Mouse (Mus musculus) G1E-ER4 (cell line): Measurements from ENCODE around the gene Gm21833. TPM values are rescaled to one million over a fixed set of nuclear protein-coding genes. Genes with fewer than 3 reads are reported as not detected.
"Not testable (repeated sequence)": the region's sequence is repeated elsewhere in the genome, so short reads cannot be mapped to it uniquely, and the experiment has no call there.

Source experiments
- GATA1 ChIP-seq: IDR thresholded peaks from one replicate; pipeline ENCODE4 v1.8.0; 2012; ENCODE audit warnings: low read length, inconsistent platforms
- polyA plus RNA-seq: library from polyadenylated mRNA; stranded (reverse); fragments of >175 nt; gene quantifications from 2 replicates; pipeline ENCODE4 v1.2.3, GENCODE M21; 2012

The Gm21833 gene
- not detected in 2 replicates for polyA plus RNA-seq

- not testable (repeated sequence) for TF ChIP-seq GATA1
Observed at GRCm38 (mm10) chr16:82828082-82828481, at the start of gene Gm21833. Gm21833 (plus strand) TSS chr16:82828382.

GRCm38 (mm10) chr16:82789521-82789920 is 38.7 kb upstream of the Gm21833 start:
- TF ChIP-seq GATA1 = no peak

DNA sequence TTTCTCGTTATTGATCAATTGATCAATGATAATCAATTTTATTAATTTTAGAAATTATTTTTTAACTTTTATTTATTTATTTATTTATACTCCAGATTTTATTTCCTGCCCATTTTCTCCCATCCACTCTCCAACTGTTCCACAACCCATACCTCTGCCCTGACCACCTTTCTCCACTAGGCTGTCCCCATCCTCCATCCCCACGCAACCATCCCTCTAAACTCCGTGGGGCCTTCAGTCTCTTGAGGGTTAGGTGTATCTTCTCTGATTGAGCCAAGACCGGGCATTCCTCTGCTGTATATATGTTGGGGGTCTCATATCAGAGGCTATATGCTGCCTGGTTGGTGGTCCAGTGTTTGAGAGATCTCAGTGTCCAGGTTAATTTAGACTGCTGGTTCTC is 31.7 kb upstream of the Gm21833 start:
- no peak for TF ChIP-seq GATA1

DNA sequence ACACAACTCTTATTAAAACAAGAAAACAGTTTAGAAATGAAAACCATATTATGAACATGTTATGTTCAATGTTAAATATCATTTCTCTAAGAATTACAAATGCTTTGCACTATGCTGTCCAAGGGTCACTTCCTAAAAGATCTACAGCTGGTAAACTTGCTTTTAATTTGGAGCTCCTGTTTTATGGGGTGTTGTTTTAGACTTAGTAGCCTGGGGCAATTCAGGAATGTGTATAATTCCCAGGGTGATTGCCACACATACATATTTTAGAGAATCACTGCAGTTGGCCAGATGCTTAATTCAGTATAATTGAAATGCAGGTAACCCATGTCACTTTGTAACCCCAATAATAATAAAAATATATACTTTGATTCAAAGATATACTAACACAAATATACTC is 12.9 kb upstream of the Gm21833 start:
- no peak for TF ChIP-seq GATA1

- no peak for TF ChIP-seq GATA1
Observed at GRCm38 (mm10) chr16:82816615-82817014, 11.6 kb upstream of the Gm21833 start.

DNA sequence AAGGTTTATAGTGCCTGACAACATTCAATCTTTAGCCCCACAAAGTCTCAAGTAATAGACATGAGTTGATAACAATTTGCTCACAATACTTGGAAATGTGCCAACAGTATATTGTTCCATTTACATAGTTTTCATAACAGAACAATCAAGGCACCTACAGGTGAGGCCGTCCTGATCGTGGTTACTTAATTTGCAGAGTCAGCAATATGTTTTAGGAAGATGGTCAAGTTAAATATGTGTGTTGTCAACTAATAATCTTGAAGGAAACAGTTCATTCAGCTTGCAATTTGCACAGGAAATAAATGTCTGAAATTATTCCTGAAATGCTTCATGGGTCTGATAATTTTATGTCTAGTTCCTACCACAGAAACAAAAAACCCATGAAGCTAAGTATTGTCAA is 27.6 kb downstream of the Gm21833 start:
- no peak for TF ChIP-seq GATA1

DNA sequence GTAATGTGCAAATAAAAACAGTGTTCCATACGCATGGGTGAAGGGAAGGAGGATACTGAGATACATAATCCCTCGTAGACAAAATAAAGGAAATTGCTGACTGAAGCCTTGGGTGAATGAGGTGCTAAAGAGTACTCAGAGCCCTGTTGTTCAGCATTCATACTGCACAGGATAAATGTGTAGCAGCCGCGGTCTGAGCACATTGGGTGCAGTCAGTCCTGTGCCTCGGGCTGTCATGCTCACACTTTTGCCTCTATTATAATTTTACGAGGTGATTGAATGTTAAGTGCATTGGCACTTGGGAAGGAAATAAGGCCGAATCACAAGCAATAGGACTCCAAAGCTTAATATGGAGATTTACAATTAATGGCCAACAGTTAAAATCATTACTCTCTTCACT is 36.4 kb downstream of the Gm21833 start:
- TF ChIP-seq GATA1 = no peak
